Mouse (Mus musculus) cerebellum, postnatal 36 days (tissue): ENCODE data around the gene Spop.

Experiments
- DNase-seq, 2 experiments: peaks; one replicate each; pipeline ENCODE4 v3.0.0; 2021 to 2022; ENCODE audit warnings: mixed read lengths in 2 of 2

Gene Spop

GRCm38 (mm10) chr11:95423505-95423904 is 9.6 kb downstream of the Spop start:
- DNase-seq = no peak

DNA sequence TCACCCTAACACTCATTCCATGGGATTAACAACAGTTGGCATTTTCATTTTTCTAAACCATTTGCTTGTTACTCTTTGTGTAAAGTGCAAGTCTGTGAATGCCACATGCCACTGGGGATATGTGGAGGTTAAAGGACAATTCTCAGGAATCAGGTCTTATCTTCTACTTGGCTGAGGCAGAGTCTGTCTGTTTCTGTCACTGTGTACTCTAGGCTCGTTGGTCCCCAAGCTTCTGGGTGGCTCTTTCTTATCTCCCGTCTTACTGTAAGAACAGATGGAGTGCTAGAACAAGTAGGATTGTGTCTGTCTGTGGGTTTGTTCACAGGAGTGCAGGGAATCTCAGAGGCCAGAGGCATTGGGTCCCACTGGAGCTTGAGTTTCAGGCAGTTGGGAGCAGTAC is 17.5 kb downstream of the Spop start:
- no peak for DNase-seq

- DNase-seq = peak; percentile 38 to 42
Measured at GRCm38 (mm10) chr11:95432194-95432593, 18.3 kb downstream of the Spop start.

GRCm38 (mm10) chr11:95445371-95445770 is 31.5 kb downstream of the Spop start:
- no peak for DNase-seq

- DNase-seq = no peak
Measured at GRCm38 (mm10) chr11:95446580-95447305, 32.9 kb downstream of the Spop start.

DNA sequence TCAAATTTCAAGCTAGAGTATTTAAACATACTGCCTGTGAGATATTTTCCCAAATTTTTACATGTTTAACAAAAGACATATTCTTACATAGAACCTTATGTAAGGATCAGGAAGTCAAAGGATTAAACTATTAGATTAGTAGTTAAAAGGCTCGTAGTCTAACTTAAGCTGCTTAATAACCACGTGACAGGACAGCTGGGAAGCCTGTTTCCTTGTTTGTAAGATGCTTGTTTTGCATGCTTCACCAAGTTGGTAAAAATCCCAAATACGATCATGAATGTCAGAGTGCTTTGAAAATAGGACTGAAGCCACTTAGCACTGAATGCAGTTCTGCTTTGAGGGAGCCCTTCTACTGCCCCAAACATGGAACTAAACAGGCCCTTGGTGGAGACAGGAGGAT is 34.5 kb downstream of the Spop start:
- no peak for DNase-seq

DNA sequence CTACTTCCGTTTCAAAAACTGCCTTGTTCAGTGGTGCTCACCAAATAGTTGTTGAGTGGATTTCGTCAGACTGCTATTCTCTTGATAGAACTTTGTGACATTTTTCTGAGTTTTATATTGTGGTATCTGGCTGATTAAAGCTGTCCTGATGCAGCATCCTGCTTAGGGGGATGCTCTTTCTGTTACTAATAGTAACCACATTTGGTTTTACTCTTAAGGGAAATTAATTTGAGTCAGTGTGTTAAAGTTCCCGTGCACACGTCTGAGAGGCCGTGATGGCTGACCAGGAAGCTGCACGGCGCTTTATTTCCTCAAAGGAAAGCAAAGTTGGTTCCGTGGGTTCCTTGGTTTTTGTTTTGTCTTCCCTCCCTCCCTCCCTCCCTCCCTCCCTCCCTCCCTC is 41.5 kb downstream of the Spop start:
- DNase-seq = no peak

DNA sequence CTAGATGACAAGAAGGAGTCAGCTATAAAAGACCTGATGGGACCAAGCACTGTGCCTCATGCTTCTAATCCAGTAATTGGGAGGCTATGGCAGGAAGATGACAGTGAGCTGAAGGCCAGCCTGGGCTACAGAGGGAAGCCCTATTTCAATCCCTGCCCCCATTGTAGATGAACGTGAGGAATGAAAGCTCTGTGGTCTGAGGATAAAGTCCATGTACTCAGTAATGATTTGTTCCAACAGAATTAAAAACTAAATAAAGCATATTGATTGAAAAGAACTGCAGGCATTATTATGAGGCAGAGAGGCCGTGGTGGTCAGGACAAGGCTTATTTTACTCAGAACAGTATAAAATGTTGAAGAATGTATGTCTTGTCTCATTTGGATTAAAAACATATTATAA is 47.0 kb downstream of the Spop start:
- DNase-seq = no peak

DNA sequence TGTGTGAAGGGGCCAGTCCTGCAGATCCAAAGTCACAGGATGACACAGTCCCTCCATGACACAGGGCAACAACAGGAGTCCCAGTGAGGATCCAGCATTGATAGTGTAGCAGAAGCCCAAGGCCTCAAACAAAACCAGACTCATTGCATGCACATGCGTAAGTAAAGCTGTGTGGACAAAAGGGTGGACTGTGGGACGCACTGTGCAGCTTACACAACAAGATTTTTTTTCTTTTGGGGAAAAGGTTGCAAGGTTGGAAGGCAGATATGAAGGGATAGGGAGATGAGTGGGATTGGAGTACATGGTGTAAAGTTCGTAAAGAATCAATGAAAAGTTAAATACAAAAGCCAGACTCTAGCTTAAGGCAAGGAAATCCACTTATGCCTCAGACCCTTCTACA is 48.3 kb downstream of the Spop start:
- DNase-seq = no peak

DNA sequence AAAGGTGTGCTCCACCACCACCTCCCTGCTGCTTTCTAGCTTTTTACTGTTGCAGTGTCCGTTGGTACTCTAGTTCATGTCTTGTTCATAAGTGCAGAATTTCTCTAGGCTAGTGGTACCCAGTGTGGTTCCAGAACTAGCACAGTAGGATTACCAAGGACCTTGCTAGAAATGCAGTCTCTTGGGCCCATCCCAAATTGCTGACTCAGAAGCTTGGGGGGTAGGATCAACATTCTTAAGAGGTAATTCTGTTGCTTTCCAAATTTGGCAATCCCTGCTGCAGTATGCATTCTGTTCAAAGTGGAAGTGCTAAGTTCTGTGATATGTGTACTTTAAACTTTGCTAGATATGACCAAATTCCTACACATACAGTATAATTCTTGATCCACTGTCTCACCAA is 53.9 kb downstream of the Spop start:
- no peak for DNase-seq

DNA sequence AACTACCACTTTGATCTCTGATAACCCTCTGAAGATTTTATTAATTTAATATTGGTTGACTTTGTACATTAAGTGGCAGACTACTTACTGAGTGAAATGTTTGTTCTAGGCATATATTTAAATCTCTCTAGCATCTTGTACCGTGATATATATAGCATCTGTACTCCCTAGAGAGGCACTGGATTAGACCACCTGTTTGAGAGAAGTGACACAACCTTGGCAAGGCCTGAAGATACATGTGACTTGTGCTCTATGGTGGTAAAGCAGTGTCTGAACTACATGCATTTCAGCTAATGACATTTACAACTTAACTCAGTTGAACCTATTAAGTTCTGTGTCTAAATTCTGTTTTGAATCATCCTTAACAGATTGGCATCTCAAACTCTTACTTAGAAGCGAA is 59.1 kb downstream of the Spop start:
- DNase-seq = no peak

DNA sequence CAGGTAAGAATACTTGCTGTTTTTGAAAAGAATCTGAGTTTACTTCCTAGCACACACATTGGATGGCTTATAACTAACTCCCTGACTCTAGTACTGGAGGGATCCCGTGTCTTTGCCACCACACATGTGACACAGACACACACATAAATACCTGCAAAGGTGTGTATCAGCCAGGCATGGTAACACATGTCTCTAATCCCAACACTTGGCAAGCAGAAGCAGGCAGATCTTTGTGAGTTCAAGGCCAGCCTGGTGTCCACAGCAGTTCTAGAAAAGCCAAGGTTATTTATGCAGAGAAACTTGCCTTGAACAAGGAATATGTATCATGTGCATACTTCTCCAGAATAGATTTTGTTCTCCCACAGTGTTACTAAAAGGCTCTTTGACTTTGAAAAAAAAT is 59.6 kb downstream of the Spop start:
- no peak for DNase-seq

GRCm38 (mm10) chr11:95476323-95476722 is 62.4 kb downstream of the Spop start:
- DNase-seq = peak; percentile 33 to 38

GRCm38 (mm10) chr11:95479458-95479857 is 65.6 kb downstream of the Spop start:
- DNase-seq = no peak

- DNase-seq = no peak
Measured at GRCm38 (mm10) chr11:95480662-95481061, 66.8 kb downstream of the Spop start.

DNA sequence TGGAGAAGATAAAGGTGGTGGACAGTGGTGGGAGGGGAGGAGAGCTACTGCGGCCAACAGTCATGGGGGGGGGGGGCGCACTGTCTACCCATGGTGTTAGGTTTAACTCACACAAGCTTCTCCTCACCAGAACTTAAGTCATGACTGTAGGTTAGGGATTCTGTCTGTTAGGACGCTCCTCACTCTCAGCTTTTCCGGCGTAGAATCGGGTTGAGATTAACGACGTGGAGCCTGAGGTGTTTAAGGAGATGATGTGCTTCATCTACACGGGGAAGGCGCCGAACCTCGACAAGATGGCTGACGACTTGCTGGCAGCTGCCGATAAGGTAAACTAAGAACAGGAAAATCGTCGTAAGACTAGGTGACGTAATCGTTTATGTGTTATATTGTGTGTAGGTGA is 71.8 kb downstream of the Spop start:
- DNase-seq = no peak

DNA sequence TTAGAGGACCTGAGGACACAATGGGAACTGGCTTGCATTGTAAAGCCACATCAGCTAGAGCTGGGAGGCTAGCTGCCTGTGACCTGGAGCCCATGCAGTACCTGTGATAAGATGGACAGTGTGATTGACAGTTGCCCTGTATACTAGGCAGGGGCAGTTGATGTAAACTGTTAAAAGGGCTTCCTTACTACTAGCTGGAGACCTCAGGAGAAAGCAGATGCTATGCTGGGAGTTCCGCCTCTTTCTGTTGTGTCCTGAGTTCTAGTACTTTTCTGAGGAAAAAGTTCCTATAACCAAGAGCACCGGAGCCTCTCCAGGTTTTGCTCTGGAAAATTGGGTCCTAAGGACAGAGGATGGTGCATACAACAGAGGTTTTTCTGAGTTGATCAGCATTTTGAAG is 73.4 kb downstream of the Spop start:
- no peak for DNase-seq

DNA sequence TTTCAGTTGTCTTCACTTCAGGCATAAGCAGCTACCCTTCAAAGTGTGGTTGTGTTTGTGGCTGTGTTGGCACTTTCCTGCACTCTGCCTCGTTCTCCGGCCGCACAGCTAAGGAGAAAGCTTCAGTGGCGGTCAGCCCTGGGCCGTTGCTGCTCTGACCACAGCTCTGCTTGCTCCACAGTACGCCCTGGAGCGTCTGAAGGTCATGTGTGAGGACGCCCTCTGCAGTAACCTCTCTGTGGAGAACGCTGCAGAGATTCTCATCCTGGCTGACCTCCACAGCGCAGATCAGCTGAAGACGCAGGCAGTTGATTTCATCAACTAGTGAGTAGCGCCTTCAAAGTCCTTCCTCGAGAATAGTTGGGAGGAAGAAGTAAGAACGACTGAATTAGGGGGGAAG is 76.2 kb downstream of the Spop start:
- DNase-seq = no peak

DNA sequence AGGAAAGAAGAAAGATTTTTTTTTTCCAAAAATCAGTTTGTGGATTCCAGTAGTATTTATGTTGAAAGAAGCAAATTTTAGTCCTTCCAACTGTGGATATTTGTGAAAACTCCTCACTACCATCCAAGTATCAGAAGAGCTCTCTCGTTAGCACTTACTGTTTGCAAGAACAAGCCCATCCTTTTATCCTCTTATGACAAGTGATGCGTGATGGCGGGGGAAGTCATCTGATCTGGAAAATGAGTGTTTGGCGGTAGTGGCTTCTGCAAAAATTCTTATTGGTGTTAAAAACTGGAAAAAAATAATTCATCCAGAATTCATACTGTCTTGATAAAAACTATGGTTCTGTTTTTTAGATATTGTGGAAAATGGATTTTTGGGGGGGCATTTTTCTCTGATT is 78.4 kb downstream of the Spop start:
- no peak for DNase-seq

DNA sequence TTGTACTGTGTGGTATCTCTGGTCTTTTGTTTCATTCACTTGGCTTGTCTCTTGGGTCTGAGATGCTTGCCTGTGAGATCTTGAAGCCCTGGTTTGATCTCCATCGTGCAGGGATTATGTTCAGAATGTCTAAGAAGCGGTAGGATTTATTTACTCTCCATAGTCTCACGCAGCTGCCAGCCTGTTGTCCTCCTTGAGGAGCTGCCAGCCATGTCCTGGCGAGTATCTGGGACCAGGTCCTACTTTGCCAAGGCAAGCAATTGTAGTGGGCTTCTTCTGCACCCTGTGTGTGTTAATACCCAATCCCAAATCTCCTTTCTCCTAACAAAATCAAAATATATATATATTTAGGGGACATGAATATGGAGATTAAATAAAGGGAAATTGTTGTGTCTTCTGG is 79.1 kb downstream of the Spop start:
- DNase-seq = no peak

- DNase-seq = no peak
Measured at GRCm38 (mm10) chr11:95493950-95494349, 80.1 kb downstream of the Spop start.

- DNase-seq = no peak
Measured at GRCm38 (mm10) chr11:95494374-95494773, 80.5 kb downstream of the Spop start.

GRCm38 (mm10) chr11:95495883-95496282 is 82.0 kb downstream of the Spop start:
- no peak for DNase-seq

- DNase-seq = no peak
Measured at GRCm38 (mm10) chr11:95497921-95498320, 84.0 kb downstream of the Spop start.

DNA sequence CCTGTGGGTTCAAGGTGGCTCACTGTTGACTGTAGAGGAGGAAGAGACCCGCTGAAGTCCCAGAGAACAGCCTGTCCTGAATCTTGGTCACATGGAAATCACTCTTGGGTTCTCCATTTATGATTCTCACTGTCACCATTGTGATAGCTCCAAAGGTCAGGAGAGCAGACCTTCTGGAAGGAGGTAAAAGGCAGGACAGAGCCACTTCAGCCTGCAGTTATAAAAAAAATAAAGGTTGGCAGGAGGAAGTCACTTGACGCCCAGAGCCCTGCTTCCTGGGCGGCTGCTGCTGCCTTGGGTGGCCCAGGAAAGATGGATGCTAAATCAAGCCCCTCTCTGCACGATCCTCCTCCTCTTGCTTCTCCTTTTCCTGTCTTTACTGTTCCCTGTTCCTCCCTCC is 86.5 kb downstream of the Spop start:
- DNase-seq = no peak
